Mouse (Mus musculus): Measurements from ENCODE around the gene Hdac7. TPM values are rescaled to one million over a fixed set of nuclear protein-coding genes. Genes with fewer than 3 reads are reported as not detected.

The Hdac7 gene
- polyA plus RNA-seq, 1 experiment from 2014 or later, result 5.3 TPM

- Histone ChIP-seq H3K4me3 (ENCODE audit: low read depth, low read length) (no peak overlapping the region), H3K27me3 (ENCODE audit: insufficient read depth, low read length) (no peaks in the 10 kb centered on the region), H3K4me2 (ENCODE audit: low read depth, low read length) (no peak overlapping the region), H3K27ac (ENCODE audit: low read depth) (no peak overlapping the region), H3K9ac (replicated peaks) (no peak overlapping the region), H3K36me3 (replicated peaks; ENCODE audit: insufficient read depth, low read length) (no peaks in the 10 kb centered on the region), H3K9me3 (ENCODE audit: low read length) (no peaks in the 10 kb centered on the region), H3K4me1 (ENCODE audit: insufficient read depth) (no peaks in the 10 kb centered on the region)
- DNase-seq, result no peak
- WGBS (ENCODE audit: insufficient replicate concordance), result 67% methylated on average over 3 of the region's 3 CpGs
- peak; percentile 45; the same call in 1 of the 2 replicates for ATAC-seq
- no peak for TF ChIP-seq CTCF (IDR thresholded peaks at IDR 0.05; ENCODE audit: low read depth)
- TF ChIP-seq EP300 (IDR thresholded peaks at IDR 0.05; ENCODE audit: low read depth), result no peak
These were observed 16.1 kb upstream of the Hdac7 start for GRCm38 (mm10) chr15:97860353-97860752.

GRCm38 (mm10) chr15:97858431-97858830 is 14.1 kb upstream of the Hdac7 start:
- H3K4me3 ChIP-seq (ENCODE audit: low read depth, low read length), result no peak overlapping the region
- no peaks in the 10 kb centered on the region for H3K9me3 ChIP-seq (ENCODE audit: low read length)
- TF ChIP-seq CTCF (IDR thresholded peaks at IDR 0.05; ENCODE audit: low read depth), result no peak
- no peak for TF ChIP-seq EP300 (IDR thresholded peaks at IDR 0.05; ENCODE audit: low read depth)
- no peak overlapping the region for H3K9ac ChIP-seq (replicated peaks)
- H3K27me3 ChIP-seq (ENCODE audit: insufficient read depth, low read length), result no peaks in the 10 kb centered on the region
- H3K4me1 ChIP-seq (ENCODE audit: insufficient read depth), result no peaks in the 10 kb centered on the region
- H3K4me2 ChIP-seq (ENCODE audit: low read depth, low read length), result no peak overlapping the region
- H3K36me3 ChIP-seq (replicated peaks; ENCODE audit: insufficient read depth, low read length), result no peaks in the 10 kb centered on the region
- DNase-seq (no peak), ATAC-seq (no peak)
- H3K27ac ChIP-seq (ENCODE audit: low read depth), result no peak overlapping the region
- WGBS (ENCODE audit: insufficient replicate concordance), result 79% methylated on average over 4 of the region's 4 CpGs

- WGBS (ENCODE audit: insufficient replicate concordance), result 57% methylated on average over 6 of the region's 6 CpGs
- Histone ChIP-seq H3K27ac (ENCODE audit: low read depth) (no peak overlapping the region), H3K4me3 (ENCODE audit: low read depth, low read length) (no peak overlapping the region), H3K36me3 (replicated peaks; ENCODE audit: insufficient read depth, low read length) (no peaks in the 10 kb centered on the region), H3K27me3 (ENCODE audit: insufficient read depth, low read length) (no peaks in the 10 kb centered on the region), H3K9ac (replicated peaks) (no peak overlapping the region), H3K9me3 (ENCODE audit: low read length) (no peaks in the 10 kb centered on the region), H3K4me1 (ENCODE audit: insufficient read depth) (peaks cover 6% of the 10 kb centered on the region; the same call in 1 of the 2 replicates), H3K4me2 (ENCODE audit: low read depth, low read length) (no peak overlapping the region)
- no peak for ATAC-seq
- TF ChIP-seq EP300 (IDR thresholded peaks at IDR 0.05; ENCODE audit: low read depth) (no peak), CTCF (IDR thresholded peaks at IDR 0.05; ENCODE audit: low read depth) (no peak)
- no peak for DNase-seq
These were observed 10.2 kb upstream of the Hdac7 start for GRCm38 (mm10) chr15:97854551-97854950.

- H3K36me3 ChIP-seq (replicated peaks; ENCODE audit: insufficient read depth, low read length), result no peaks in the 10 kb centered on the region
- H3K9ac ChIP-seq (replicated peaks), result no peak overlapping the region
- 39% methylated on average over 8 of the region's 8 CpGs for WGBS (ENCODE audit: insufficient replicate concordance)
- no peak for DNase-seq
- H3K4me1 ChIP-seq (ENCODE audit: insufficient read depth), result peaks cover 11% of the 10 kb centered on the region
- no peak overlapping the region for H3K4me3 ChIP-seq (ENCODE audit: low read depth, low read length)
- no peaks in the 10 kb centered on the region for H3K27me3 ChIP-seq (ENCODE audit: insufficient read depth, low read length)
- no peak for ATAC-seq
- TF ChIP-seq EP300 (IDR thresholded peaks at IDR 0.05; ENCODE audit: low read depth), result no peak
- TF ChIP-seq CTCF (IDR thresholded peaks at IDR 0.05; ENCODE audit: low read depth), result peak; percentile 33; the same call in 1 of the 2 replicates
- H3K9me3 ChIP-seq (ENCODE audit: low read length), result no peaks in the 10 kb centered on the region
- H3K4me2 ChIP-seq (ENCODE audit: low read depth, low read length), result no peak overlapping the region
- no peak overlapping the region for H3K27ac ChIP-seq (ENCODE audit: low read depth)
These were observed 9.8 kb upstream of the Hdac7 start for GRCm38 (mm10) chr15:97854059-97854458.

GRCm38 (mm10) chr15:97852291-97852690 is 8.0 kb upstream of the Hdac7 start:
- H3K27ac ChIP-seq (ENCODE audit: low read depth), result no peak overlapping the region
- no peaks in the 10 kb centered on the region for H3K36me3 ChIP-seq (replicated peaks; ENCODE audit: insufficient read depth, low read length)
- TF ChIP-seq CTCF (IDR thresholded peaks at IDR 0.05; ENCODE audit: low read depth), result no peak
- no peak for TF ChIP-seq EP300 (IDR thresholded peaks at IDR 0.05; ENCODE audit: low read depth)
- no peak overlapping the region for H3K4me3 ChIP-seq (ENCODE audit: low read depth, low read length)
- H3K27me3 ChIP-seq (ENCODE audit: insufficient read depth, low read length), result no peaks in the 10 kb centered on the region
- no peak overlapping the region for H3K9ac ChIP-seq (replicated peaks)
- no peak for ATAC-seq
- H3K9me3 ChIP-seq (ENCODE audit: low read length), result no peaks in the 10 kb centered on the region
- peaks cover 19% of the 10 kb centered on the region for H3K4me1 ChIP-seq (ENCODE audit: insufficient read depth)
- WGBS (ENCODE audit: insufficient replicate concordance), result 100% methylated on average over 3 of the region's 3 CpGs
- no peak for DNase-seq
- no peak overlapping the region for H3K4me2 ChIP-seq (ENCODE audit: low read depth, low read length)

- WGBS (ENCODE audit: insufficient replicate concordance), result 62% methylated on average over 5 of the region's 5 CpGs
- DNase-seq (no peak), ATAC-seq (no peak)
- peaks cover 25% of the 10 kb centered on the region for H3K4me1 ChIP-seq (ENCODE audit: insufficient read depth)
- no peak overlapping the region for H3K9ac ChIP-seq (replicated peaks)
- H3K36me3 ChIP-seq (replicated peaks; ENCODE audit: insufficient read depth, low read length), result no peaks in the 10 kb centered on the region
- no peaks in the 10 kb centered on the region for H3K27me3 ChIP-seq (ENCODE audit: insufficient read depth, low read length)
- no peaks in the 10 kb centered on the region for H3K9me3 ChIP-seq (ENCODE audit: low read length)
- no peak overlapping the region for H3K27ac ChIP-seq (ENCODE audit: low read depth)
- TF ChIP-seq EP300 (IDR thresholded peaks at IDR 0.05; ENCODE audit: low read depth) (no peak), CTCF (IDR thresholded peaks at IDR 0.05; ENCODE audit: low read depth) (no peak)
- H3K4me2 ChIP-seq (ENCODE audit: low read depth, low read length), result no peak overlapping the region
- no peak overlapping the region for H3K4me3 ChIP-seq (ENCODE audit: low read depth, low read length)
These were observed 6.7 kb upstream of the Hdac7 start for GRCm38 (mm10) chr15:97851011-97851410.

- Histone ChIP-seq H3K27ac (ENCODE audit: low read depth) (0 out of 2 replicates have a peak overlapping the region, but pooled peaks have one; percentile 8), H3K4me1 (ENCODE audit: insufficient read depth) (peaks cover 25% of the 10 kb centered on the region)
- peak; percentile 54 for DNase-seq
These were observed 6.1 kb upstream of the Hdac7 start for GRCm38 (mm10) chr15:97850441-97850840.

More at GRCm38 (mm10) chr15:97850441-97850840, 6.1 kb upstream of the Hdac7 start:
- Histone ChIP-seq H3K9me3 (ENCODE audit: low read length) (no peaks in the 10 kb centered on the region), H3K4me2 (ENCODE audit: low read depth, low read length) (no peak overlapping the region), H3K27me3 (ENCODE audit: insufficient read depth, low read length) (no peaks in the 10 kb centered on the region), H3K4me3 (ENCODE audit: low read depth, low read length) (no peak overlapping the region), H3K36me3 (replicated peaks; ENCODE audit: insufficient read depth, low read length) (no peaks in the 10 kb centered on the region), H3K9ac (replicated peaks) (no peak overlapping the region)
- ATAC-seq, result no peak
- TF ChIP-seq CTCF (IDR thresholded peaks at IDR 0.05; ENCODE audit: low read depth) (peak; percentile 76), EP300 (IDR thresholded peaks at IDR 0.05; ENCODE audit: low read depth) (no peak)
- 20% methylated on average over 2 of the region's 2 CpGs for WGBS (ENCODE audit: insufficient replicate concordance)

All from liver, postnatal 0 days (tissue).